Mouse (Mus musculus) lung, postnatal 0 days (tissue): ENCODE measurements at regions not wholly inside any gene's neighbourhood (a gene's known extent, or its start where the extent isn't known, plus 50 kb on each side); places are given as distances from the start of the nearest gene placed in this dataset.

Source experiments
- CTCF ChIP-seq: IDR thresholded peaks from 2 replicates; pipeline ENCODE4 v1.5.1; 2016; ENCODE audit warnings: antibody characterized with exemption, mild to moderate bottlenecking
- EP300 ChIP-seq: IDR thresholded peaks from 2 replicates; pipeline ENCODE4 v1.6.1; 2016; ENCODE audit warnings: antibody characterized with exemption, mild to moderate bottlenecking, control low read depth

DNA sequence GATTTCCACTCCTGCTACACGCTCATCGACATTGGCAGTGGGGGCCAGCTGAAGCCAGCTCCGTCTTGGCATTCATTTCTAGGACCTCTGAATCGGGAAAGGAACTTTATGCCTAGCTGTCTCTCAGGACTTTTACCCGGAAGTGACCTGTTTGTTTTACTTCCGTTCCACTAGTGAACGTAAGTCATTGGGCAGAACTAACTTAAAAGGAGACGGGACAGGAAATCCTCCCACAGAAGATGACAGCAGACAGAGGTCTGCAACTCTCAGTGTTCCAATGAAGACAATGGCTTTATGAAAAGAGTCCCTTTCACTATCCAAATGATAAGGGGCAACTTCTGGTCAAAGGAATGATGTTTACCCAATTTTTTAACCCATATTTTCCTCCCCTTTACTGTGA is 155.5 kb downstream of the Sec61b start:
- TF ChIP-seq CTCF, result no peak
- TF ChIP-seq EP300, result no peak
